Mouse (Mus musculus) layer of hippocampus, postnatal 14 days (tissue): ENCODE data around the gene Tktl2. TPM values are rescaled to one million over a fixed set of nuclear protein-coding genes. Genes with fewer than 3 reads are reported as not detected.

ENCODE experiments used
- DNase-seq, 2 experiments: peaks; one replicate each; pipeline ENCODE4 v3.0.0; 2021 to 2022; ENCODE audit warnings: low spot score in 2 of 2, mixed read lengths in 1 of 2
- long read RNA-seq, 2 experiments: library from polyadenylated mRNA; stranded (forward); transcript quantifications; one replicate each; pipeline ENCODE4 v2.0.0; 2021
- total RNA-seq, 2 experiments: library from RNA; stranded (reverse); gene quantifications; 2 replicates each; pipeline ENCODE4 v1.2.3; 2021

The Tktl2 gene
- under 1 TPM; 0.25 to 0.38 TPM for total RNA-seq
- long read RNA-seq, experiment 1: 0 reads
- long read RNA-seq, experiment 2: 0 reads

DNA sequence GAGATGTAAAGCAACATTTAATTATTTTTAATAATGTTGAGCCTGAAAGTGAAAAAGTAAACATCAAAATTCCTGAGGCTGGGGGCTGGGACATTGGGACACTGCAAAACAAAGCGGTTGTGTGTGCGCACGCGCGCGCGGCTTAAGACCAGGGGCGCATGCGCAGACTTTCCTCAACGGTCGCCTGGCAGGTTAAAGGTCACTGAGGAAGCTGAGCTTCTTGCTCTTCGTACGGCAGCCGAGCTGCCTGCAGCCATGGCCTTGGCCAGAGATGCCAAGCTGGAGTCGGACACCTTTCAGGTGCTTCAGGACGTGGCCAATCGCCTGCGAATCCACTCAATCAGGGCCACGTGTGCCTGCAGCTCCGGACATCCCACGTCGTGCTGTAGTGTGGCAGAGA lies at the start of gene Tktl2:
Gene Tktl2 (plus strand): TSS at position 220 of the 400 bp plus-strand sequence.
- DNase-seq: no peak

DNA sequence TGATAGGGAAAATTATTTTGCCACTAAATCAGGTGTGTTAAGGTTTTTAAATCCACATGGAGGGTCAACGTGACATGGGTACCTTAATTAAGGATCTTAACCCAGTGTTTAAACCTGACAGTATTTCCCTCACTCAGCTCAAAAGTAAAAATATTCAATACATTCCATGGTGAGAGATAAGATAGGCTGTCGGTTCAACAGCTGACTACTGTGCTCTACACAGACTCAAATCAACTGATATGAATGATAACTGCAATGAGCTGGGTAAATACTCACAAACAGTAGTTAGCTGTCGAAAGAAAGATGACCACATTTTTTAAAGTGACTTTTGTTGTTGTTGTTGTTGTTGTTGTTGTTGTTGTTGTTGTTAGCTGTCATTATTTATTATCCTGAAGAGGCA lies 41.7 kb upstream of the Tktl2 start:
- DNase-seq: no peak

DNA sequence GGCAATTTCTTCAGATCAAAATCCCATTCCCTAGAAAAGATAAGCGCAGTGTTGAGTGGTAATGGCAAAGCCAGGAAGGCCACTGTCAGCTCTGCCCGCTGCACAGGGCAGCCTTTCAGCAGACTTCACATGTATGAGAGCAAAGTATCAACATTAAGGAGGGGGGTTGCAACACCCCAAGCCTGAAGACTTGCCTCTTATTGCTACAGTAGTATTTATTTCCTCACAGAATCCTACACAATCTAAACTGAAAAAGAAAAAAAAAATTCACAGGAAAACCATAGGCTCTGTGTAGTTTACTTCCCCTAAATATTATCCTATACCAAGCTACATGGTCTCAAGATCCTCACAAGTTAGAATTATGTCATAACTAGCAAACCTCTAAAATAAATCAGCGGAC lies 34.7 kb upstream of the Tktl2 start:
- DNase-seq: no peak

DNA sequence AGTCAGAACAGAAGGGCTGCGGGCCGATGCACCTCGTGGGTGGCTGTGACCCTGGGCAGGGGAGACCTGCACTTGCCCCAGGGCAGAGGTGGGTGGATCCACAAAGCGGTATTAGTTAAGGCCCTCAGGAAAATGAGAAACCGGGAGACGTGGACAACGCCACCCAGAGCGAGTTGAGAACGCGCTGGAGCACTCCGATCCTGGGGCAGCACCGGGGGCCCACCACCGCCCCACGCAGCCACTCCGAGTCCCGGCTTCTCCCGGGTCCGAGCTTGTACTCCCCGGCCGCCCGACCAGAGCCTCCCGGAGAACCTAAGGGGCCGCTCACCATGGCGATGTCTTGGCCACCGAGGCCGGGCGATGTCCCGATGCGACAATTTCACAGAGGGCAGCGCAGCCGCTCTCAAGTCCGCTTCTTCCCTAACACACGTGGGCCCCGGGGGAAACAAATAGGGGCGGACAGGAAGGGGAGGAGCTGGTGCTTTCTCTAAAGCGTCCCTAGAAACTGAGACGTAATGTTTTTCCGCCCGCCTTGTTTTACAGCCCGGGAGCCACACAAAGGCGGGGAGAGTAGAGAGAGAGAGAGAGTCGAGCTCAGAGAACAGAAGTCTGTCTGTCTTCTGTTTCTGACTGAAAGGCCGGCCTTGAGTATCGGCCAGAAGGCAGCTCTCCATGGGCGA lies 25.3 kb upstream of the Tktl2 start, which contains the start of gene Tma16:
Gene Tma16 (minus strand): TSS at position 447 of the 680 bp plus-strand sequence.
- peak; percentile 85 to 87 for DNase-seq

DNA sequence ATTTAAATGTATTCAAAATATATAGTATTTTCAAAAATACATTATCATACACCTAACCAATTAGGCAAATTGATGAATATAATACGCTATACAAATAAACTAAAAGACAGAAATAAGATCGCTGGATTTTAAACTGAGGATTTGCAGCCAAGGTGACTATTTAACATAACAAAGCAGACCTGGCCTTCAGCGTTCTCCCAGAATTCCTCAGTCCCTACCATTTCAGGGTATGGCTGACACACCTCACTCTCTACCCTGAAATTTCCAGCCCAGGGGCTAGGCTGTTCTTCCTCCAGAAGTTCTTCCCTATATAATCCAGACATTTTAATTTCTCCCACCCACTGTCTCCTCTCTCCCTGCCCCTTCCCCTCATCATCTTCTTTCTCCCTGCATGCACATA lies 23.0 kb upstream of the Tktl2 start:
- DNase-seq: no peak

DNA sequence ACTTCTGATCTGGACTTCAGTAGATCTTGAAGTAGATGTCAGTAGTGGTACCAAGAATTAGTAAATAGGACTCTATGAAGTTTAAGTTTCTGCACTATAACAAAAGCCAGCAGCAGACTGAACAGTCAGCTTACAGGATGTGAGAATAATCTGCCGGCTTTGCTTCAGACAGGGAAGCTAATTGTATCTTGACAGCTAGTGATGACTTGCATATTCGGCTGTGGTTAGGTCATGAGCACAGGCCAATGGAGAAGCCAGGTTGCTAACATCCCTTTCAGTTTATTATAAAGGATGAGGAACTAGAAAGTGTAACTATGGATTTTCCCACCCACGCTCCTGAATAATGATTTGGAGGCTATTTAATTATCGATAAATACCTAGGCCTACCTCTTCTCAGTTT lies 20.9 kb upstream of the Tktl2 start:
- no peak for DNase-seq

DNA sequence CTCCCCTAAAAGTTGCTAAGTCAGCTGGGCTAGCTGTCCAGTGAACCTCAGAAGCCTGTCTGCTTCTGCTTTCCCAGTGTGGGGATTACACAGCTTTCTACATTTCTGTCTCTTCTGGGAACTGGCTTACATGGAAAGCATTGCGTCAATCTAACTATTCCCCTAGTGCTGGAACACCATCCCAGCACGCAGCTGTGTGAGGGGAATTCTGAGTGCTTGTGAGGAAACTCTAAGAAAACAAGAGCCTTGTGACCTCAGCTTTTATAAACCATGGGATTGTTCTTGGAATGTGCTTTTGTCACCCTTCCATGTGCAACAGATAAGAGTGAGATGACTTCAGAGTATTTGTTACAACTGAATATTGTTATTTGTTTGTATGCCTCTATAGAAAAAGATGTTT lies 17.1 kb upstream of the Tktl2 start:
- no peak for DNase-seq

DNA sequence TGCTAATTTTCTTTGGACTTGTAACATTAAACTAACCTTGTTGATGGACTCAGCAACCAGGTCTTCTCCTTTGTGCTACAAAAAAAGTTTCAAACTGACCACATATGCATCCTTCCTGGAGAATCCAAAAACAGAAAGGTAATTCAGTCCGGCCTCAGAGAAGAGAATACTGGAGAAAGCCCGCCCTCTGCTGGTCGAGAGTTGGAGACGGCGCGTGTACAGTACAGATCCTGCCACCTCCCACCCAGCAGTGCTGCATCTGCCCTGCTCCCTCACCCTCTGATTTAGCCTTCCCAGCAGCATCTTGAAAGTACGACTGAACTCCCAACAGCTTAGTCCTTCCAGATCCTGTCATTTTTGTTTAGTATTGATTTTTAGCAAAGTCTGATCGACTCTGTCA lies 15.8 kb upstream of the Tktl2 start:
- DNase-seq: peak; percentile 76 to 77

DNA sequence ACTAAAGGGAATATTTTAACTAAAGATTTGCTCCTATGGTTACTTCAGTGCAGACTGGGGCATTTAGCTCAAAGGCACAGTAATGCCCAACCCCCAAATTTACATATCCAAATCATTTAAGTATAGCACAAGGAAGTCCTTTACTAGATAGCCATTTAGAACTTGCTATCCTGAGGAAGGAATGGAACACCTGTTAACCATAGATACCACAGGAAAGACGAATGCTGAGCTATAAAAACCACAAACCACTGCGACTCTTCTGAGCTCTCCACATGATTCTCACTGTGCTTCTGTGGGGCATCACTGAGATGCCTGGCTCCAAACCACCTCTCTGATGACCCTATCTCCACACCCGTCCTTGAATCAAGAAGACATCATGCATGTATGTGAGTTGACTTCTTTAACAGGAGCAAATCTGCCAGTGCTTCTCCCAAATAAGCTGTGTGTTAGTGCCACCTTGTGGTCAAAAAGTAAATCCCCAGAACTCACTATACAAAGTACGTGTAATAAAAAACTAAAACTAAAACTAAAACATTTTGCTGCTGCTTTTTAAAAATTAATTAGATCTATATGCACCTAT lies 14.5 kb upstream of the Tktl2 start:
- DNase-seq: peak; percentile 8 to 70

DNA sequence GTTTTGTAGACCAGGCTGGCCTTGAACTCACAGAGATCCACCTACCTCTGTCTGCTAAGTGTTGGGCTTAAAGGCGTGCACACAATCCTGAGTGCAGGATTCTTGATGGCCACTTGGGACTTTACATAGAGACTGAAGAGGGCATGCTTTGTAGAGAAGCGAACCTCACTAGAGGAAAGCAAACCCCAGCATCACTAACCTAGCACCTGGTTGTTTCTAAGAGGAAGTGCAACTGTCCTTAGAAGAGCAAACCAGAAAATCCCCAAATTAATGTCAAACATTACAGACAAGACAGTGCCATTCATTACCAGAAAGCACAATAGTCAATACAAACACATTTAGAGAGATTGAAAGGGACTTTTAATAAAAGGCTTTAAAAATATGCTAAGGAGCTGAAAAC lies 8.2 kb upstream of the Tktl2 start:
- no peak for DNase-seq

DNA sequence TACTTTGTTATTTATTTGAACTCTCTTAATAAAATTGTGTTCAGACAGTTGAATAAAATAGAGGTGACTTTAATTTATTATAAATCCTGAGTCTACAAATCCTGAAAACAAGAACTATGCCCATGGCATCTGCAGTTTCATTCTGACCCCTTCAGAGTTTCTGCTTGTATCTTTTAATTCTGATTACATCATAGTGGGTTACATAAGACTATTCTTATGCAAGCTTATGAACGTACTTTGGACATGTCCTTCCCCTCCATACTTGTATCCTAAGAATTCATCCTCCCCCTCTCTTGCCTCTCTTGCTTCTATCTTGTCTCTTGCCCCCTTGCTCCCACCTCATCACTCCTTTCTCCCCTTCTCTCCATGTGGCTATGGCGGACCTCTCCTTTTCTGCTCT lies 7.6 kb downstream of the Tktl2 start:
- no peak for DNase-seq

DNA sequence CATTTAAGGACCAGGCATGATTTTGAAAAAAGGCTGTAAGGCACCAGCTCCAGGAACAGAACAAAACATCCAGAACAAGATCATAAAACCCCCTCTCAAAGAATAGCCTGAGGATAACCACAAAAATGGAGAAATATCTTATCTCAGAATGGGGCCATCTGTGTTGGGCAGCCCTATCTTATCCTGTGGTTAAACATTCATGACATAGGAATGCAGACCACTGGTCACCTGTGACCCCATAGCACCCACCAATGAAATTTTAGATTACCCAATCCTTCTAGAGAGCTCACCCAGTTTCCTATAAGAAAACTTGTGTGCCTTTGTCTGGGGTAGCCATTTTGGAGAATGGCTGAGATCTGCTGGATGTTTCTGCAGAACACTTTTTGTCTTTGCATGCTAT lies 9.0 kb downstream of the Tktl2 start:
- no peak for DNase-seq

DNA sequence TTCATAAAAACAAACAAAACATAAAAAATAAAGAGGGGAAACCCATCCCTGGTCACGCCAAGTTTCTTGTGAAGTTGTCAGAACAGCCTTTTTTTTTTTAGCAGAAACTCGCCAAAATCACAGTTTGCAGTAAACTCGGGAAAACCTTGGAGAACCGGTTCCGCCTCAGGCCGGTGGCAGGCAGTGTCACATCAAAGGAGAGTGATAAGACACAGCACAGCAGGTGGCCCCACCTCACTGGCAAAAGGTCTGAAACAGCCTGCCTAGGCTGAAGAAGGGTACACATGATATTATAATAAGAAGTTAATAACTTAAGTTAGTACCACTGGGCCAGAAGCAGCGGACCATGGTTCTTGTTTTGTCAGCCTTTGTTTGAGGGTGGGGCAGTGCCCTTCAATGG lies 38.5 kb downstream of the Tktl2 start:
- no peak for DNase-seq

Other genes starting within 250 kb of the Tktl2 start
- gene Tma16, start 25.2 kb upstream of the Tktl2 start, total RNA-seq: 10 to 100 TPM in 1 of 2 experiments, 1 to 10 TPM in 1; 8.0 to 10.6 TPM
- 1 to 10 TPM; 6.3 to 6.8 TPM for gene Npy5r, start 176.4 kb downstream of the Tktl2 start, total RNA-seq
- gene Npy1r, start 185.4 kb downstream of the Tktl2 start, total RNA-seq: 10 to 100 TPM; 23.1 to 23.9 TPM